Mouse (Mus musculus) yolk sac, embryonic 10.5 days (tissue): Measurements from ENCODE around the gene Slc7a11.

ENCODE experiments used
- DNase-seq: peaks from one replicate; pipeline ENCODE4 v3.0.0-alpha.2; 2017; ENCODE audit warnings: low spot score

Gene Slc7a11

DNA sequence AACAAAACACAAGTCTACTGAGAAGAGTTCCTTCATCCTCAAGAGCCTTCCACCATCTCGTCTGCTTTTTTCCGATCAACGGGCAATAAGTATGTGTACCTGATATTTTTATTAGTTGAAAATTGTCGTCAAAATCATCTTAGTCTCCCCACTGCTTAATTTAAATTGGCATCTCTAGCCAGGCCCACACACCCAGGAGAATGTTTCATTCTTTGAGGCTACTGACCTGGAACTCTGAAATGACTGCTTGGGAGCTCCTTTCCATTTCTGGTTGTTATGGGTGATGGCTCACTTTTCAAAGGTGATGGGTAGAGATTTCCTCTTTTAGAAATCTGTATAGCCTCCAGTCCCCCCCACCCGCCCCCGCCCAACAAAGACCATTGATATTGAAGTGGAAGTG, 54.6 kb downstream of the Slc7a11 start:
- no peak for DNase-seq

DNA sequence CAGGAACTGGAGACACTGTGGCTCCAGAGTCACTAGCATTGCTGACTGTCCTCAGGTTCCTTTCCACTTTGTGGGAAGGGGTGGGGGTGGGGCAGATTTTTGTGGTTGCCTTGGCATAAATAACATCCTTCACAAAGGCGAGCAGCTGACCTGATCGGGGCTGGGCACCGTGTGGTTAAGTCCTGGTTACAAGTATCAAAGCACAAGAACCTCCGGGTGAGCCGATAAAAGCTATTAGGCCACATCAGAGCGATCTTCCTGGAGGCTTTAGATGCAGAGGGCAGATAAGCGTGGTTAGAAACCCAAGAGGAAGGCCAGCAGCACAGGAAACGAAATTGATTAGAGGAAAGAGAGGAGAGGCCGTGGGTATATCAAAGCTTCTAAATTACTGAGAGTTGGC, 55.1 kb downstream of the Slc7a11 start:
- DNase-seq: no peak

DNA sequence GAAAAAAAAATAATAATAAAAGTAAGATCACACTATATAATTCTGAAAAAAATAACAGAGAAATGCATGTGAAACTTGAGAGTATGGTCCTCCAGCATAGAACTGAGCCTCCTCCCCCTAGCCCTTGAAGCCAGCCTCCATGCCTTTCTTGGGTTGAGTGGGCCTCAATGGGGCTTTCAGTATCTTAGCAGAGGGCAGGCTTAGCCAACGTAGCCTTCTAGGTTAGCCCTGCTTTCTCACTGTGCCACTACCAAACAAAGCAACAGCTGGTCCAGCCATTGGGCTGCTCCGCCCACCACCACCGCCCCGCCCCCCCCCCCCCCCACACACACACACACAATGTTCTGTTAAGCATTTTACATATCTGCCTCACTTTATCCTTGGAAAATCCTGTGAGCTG, 56.1 kb downstream of the Slc7a11 start:
- DNase-seq: no peak

GRCm38 (mm10) chr3:50386561-50387221, 56.7 kb downstream of the Slc7a11 start:
- peak; percentile 10 for DNase-seq

DNA sequence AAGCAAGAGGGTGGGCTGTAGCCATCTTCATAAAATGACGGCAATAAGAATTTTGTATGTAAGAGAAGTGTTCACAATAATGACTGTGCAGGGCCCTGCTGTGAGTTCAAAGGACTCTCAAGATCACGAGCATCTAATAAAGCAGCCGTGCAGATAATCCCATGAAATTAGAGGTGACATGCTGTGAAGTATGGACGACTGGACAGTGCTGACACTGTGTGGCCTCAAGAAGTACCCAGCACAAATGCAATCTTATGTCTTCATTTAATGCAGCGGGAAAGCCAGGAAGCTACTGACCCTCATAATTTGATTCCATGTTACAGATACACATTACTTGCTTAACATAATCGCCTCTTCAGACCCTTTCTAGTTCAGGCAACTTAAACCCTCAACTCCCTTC, 57.3 kb downstream of the Slc7a11 start:
- DNase-seq: no peak

DNA sequence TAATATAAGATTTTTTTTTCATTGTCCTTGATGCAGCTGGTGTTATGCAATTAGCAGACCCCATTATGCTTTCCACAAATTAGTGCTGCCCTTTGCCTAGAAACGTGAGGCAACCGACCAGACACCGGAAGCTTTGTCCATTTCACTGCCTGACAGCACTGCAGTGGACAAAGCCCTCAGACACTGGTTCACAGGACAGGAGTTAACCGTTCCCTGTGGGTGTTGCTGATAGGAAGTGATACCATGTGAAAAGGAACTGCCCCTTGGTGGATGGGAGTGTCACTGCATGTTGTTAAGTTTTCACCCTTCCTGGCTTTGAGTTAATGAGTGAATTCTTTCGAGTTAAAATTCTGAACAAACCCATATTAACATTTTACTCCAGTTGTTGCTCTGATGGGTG, 60.7 kb downstream of the Slc7a11 start:
- peak; percentile 3 for DNase-seq

GRCm38 (mm10) chr3:50381861-50382693, 61.3 kb downstream of the Slc7a11 start:
- peak; percentile 6 for DNase-seq

- DNase-seq: peak; percentile 51
These were observed 62.1 kb downstream of the Slc7a11 start for GRCm38 (mm10) chr3:50381160-50381860.

DNA sequence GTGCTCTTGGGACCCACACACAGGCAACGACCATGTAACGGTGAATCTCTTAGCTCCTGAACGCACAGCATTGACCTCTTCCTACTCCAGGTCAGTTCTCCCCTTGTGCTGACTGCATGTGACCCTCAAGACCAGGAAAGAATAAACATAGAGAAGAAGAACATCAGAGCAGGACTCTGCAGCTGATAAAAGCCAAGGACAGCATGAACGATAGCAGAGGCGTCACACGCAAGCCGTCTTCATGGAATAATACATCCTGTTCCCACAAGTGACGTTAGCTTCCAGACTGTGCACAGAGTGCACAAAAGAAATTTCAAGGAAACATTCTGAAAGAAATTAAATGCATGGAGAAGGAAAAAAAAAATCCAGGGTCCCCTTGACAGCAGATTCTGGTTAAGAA, 63.5 kb downstream of the Slc7a11 start:
- DNase-seq: no peak

GRCm38 (mm10) chr3:50375477-50375876, 67.9 kb downstream of the Slc7a11 start:
- DNase-seq: no peak

- DNase-seq: no peak
These were observed 73.6 kb downstream of the Slc7a11 start for GRCm38 (mm10) chr3:50369791-50370190.

DNA sequence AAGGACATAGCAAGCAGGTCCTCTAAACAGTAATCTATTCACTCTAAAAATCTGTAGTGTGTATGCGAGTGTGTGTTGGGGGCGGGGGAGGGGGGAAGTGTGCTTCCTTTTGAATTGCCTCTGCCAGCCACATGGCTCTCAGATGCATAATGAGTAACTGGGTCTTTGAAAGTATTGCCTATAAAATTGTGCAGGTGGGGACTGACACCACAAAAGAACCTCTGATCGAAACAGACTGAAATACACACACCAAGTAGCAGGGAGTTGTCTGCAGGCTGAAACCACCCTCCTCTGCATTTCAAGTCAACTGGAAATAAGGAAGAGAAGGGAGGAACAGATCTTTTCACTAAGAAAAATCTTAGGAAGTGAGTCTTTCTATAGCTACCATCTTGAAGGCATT, 76.2 kb downstream of the Slc7a11 start:
- no peak for DNase-seq

GRCm38 (mm10) chr3:50363659-50364058, 79.8 kb downstream of the Slc7a11 start:
- no peak for DNase-seq

GRCm38 (mm10) chr3:50347081-50347480, 96.3 kb downstream of the Slc7a11 start:
- DNase-seq: no peak

- no peak for DNase-seq
These were observed 99.0 kb downstream of the Slc7a11 start for GRCm38 (mm10) chr3:50344411-50344810.

DNA sequence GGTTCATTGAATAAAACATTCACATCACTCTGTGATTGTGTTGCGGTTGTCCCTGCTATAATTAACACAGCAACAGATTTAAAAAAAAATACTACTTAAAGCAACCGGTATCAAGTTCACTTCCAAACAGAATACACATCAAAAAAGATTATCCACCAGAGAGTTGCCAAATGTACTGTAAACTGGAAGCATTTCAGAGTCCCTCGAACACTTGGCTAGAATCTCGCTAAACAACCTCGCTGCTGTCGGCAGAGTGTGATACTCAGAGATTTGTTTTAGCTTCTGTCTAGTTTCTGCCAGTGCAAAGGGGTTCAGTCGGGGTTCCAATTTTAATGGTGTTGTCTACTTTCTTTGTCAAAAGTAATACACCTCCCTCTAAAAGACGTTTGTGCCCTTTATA, 118.9 kb downstream of the Slc7a11 start:
- no peak for DNase-seq

GRCm38 (mm10) chr3:50323881-50324280, 119.5 kb downstream of the Slc7a11 start:
- DNase-seq: no peak

- DNase-seq: no peak
These were observed 122.6 kb downstream of the Slc7a11 start for GRCm38 (mm10) chr3:50320862-50321261.

DNA sequence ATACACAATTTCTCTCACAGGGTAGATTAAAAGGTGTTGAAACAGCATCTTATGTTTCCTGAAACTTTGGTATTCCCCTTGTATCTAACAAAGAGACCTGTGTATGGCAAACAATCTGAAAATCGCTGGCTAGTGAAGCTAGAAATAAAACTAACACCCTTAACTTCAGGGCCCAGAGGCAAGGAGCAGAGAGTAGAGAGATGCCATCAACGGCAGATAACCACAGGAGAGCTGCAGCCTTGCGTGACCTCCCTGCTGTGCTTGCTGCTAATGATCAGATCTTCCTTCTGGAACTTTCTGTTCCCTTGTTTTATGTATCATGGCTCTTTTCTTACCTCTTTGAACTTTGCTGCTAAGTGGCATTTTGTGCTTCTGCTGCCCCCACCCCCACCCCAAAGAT, 125.3 kb downstream of the Slc7a11 start:
- no peak for DNase-seq

DNA sequence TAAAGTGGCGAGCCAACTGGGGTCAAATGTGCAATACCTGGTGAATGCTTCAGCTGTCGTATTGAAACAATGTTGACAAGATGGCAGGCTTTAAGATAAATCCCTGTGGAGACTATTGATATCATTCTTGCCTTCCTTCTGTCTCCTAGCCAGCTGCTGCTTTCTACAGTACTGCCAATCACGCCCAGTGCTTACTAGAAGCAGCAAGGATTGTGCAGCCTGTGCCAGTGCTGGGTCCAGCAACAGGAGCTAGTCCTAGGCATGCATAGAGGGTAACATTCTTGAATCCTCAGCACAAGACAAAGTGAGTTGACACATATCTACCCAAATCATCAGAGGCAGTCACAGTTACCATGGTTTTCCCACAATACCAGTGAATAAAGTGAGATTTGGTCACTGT, 129.6 kb downstream of the Slc7a11 start:
- DNase-seq: no peak

DNA sequence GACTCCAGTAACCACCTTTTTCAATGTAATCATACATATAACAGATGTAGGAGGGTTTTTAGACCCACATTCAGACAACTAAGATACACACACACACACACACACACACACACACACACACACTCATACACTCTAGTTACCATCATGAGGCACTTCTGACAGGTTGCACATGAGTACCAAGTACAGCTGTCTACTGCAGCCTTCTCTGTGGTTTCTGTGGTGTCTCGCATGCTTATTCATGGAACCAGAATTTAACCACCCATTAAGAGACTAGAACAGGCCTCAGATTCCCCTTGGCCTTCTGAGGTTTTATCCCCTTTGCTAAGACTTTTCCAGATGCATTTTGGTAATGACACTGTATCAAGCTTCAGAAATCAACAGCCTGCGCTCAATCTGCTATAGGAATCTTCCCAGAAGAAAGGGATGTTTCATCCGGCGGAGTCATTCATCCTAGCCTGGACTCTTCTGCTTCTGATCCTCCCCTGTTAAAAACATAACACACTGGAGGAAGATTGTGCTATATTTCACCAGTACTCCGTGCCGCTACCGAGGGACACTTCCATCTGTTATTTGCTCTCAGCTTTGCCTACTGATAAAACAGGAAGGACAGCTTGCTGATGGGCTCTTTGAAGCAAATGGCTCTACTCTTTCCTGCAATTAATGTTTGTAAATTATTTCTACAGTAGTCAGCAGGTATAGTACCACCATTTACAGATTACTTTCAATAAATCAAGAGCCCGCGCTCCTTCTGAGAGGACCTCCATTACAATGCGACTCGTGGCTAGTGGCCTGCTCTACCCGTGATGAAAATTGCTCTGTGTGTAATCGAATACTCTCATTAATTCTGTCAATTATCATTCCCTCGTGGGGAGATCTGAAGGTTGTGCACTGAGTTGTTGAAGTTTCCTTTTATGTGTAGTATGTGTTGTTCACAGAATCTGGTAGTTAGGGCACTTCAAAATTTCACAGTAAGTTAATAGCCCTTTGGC, 135.8 kb downstream of the Slc7a11 start:
- DNase-seq: no peak

- no peak for DNase-seq
These were observed 137.1 kb downstream of the Slc7a11 start for GRCm38 (mm10) chr3:50306334-50306733.
